Mouse (Mus musculus): ENCODE results near the gene Dus2.

GRCm38 (mm10) chr8:106011643-106011986 is 20.5 kb downstream of the Dus2 start, which contains the start of gene Ddx28:
- TF ChIP-seq CTCF (IDR thresholded peaks at IDR 0.05; ENCODE audit: low read depth) (no peak), EP300 (IDR thresholded peaks at IDR 0.05; ENCODE audit: low read depth) (no peak)

Data from liver, embryonic 14.5 days (tissue).